Mouse (Mus musculus) olfactory bulb, adult 2 months (tissue): ENCODE data around the gene Chrna10.

Experiments used
- CTCF ChIP-seq: fragments of 200-500 bp; IDR thresholded peaks from 2 replicates; pipeline ENCODE4 v1.5.1; 2012; ENCODE audit warnings: low read depth, mild to moderate bottlenecking, low read length, moderate library complexity; ENCODE audit not compliant: insufficient read depth
- POLR2A ChIP-seq: fragments of 200-500 bp; IDR thresholded peaks from 2 replicates; pipeline ENCODE4 v1.6.1; 2012; ENCODE audit warnings: mild to moderate bottlenecking, low read depth, low read length, moderate library complexity; ENCODE audit not compliant: insufficient read depth

GRCm38 (mm10) chr7:102137898-102138297 is 21.3 kb upstream of the Chrna10 start:
- TF ChIP-seq CTCF (no peak), POLR2A (no peak)
